Mouse (Mus musculus): ENCODE results near the gene Tas2r136.

Gene Tas2r136

DNA sequence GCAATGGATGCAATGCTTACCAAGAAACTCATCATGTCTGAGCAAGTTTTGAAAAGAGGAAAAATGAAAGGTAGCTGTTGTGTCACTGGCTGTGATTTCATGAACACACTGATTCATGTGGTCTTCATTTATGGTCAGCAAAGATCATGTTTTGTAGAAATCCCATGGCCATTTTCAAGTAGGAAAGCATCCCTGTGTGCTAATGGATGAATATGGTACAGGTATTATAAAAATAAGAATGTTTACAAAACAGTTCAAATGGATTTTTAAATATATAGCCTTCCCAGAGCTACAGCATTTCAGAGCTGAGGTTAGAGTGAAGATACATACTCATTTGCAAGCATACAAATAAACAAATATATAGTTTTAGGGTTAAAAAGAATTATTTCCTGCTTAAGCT lies at the start of gene Tas2r136:
Tas2r136 (minus strand) TSS at position 101 of the 400 bp plus-strand sequence.
- in situ Hi-C loops (cut with MboI) = no loop called here

DNA sequence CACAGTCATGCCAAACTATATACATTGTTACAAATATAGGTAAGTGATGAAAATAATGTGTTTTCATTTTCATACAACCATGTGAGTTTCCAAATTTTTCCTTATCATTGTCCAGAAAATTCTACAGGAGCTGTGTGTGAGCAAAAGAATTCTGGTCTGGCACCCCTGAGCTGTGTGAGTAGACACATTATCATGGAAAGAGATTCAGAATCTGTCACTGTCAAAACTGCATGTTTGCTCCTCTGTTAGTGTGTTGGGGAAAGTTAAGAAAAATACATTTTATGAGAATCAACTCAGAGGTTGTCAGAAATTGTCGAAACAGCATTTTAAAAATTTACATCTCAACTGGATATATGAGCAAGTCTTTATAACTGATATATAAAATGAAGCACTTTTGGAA lies 24.6 kb upstream of the Tas2r136 start, which contains the start of gene Tas2r117:
Tas2r117 (plus strand) TSS at position 301 of the 400 bp plus-strand sequence.
- in situ Hi-C loops (cut with MboI) = no loop called here

DNA sequence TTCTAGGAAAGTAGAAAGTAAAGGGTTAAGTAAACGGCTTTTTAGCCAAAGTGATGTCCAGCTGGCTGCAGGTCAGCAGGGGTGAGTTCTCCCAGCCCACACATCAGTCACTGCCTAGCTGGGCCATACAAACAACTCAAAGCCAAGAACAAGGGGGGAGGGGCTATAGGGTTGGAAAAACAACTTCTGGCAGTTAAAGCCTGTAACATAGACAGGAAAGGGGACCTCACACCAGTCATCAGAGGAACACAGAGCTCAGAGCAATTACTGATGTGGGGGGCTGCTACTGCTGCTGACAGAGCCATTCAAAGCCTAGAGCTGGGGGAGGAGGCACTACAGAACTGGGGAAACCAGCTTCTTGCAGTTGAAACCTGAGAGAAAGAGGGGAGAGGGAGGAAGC lies 17.4 kb upstream of the Tas2r136 start:
- in situ Hi-C loops (cut with MboI) = no loop called here

DNA sequence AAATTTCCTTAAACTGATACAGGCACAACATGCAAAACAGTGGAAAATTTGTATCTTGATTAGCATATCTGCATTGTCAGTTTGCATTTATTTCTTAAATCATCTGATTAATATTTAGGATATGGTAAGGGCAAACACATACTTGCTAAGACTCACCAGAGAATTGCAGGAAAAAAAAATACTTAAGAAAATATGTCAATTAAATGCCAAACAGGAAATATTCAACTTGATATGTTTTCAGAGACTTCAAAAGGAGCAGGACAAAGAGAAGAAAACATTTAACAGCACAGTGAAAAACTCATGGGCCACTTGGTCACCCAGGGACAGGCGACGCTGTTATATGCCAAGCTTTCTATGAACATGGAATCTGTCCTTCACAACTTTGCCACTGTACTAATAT lies 16.1 kb downstream of the Tas2r136 start, which contains the start of gene Tas2r102:
Tas2r102 (plus strand) TSS at position 301 of the 400 bp plus-strand sequence.
- in situ Hi-C loops (cut with MboI) = no loop called here

DNA sequence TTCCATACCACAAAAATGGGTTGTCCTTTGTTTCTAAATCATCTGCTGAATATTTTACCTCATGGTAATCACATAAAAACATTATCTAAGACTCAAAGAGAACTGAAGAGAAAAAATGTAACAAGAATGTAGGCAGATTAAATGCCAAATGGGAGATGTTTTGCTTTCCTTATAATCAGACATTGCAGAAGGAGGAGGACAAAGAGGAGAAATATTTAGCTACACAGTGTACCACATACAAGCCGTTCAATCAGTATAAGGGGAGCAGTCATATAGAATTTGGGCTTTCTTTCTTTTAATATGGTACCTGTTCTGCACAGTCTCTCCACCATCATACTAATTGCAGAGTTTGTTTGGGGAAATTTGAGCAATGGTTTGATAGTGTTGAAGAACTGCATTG lies 23.5 kb downstream of the Tas2r136 start, which contains the start of gene Tas2r124:
Tas2r124 (plus strand) TSS at position 301 of the 400 bp plus-strand sequence.
- in situ Hi-C loops (cut with MboI) = no loop called here

DNA sequence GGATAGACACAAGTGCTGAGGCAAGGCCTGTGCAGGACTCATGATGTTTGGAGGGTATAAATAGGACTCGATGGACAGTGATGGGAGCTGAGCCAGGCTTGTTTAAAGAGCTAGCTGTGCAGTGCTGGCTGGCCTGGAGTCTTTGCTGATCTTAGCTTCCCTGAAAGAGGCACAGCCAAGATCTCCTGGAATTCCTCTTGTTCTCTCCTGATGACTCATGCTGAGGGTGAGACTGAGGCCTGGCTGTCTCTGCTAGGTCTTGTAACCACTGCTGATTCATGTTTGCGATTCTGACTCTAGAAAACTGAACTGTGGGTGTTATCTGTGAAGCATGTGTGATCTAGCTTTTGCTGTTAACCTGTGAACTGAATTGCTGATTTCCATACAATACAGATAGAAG lies 27.8 kb downstream of the Tas2r136 start:
- in situ Hi-C loops (cut with MboI) = no loop called here

DNA sequence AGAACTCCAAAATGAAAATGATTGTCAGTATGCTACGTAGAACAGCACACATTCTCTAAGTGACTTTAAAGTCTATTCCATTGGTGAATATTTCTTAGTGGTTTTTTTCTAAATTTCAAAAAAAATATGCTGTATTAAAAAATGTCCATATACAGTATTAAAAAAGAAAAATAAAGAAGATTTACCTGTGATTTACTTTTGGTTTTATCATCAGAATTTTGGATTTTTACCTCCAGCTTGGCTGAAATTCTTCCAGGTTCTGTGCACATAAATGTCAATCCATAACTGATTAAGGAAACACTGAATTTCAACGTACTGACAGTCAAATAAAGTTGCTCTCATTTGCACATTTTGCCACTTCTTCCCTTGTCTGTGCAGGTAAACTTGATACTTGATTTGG lies 40.0 kb downstream of the Tas2r136 start, which contains the start of gene Tas2r115:
Tas2r115 (minus strand) TSS at position 101 of the 400 bp plus-strand sequence.
- in situ Hi-C loops (cut with MboI) = no loop called here

All from mature B cell (primary cell).